Mouse (Mus musculus) heart, embryonic 14.5 days (tissue): ENCODE results near the gene Cyp2d26. TPM values are rescaled to one million over a fixed set of nuclear protein-coding genes. Genes with fewer than 3 reads are reported as not detected.

Source experiments
- ATAC-seq: fragments of 200-750 bp; cut with Nextera tagmentation; 2 replicates; pipeline ENCODE4 v1.8.0; 2017; ENCODE audit warnings: low read depth, moderate TSS enrichment; ENCODE audit not compliant: insufficient number of reproducible peaks, insufficient read depth, low FRiP score
- H3K27ac ChIP-seq, 2 experiments: fragments of 200-500 bp in 1 of 2; fragments of 300-500 bp in 1 of 2; sonication (generic) in 1 of 2; replicated peaks in 1 of 2; 2 replicates each; pipeline ENCODE4 v1.5.1; 2012 to 2014; ENCODE audit warnings: low read depth in 2 of 2, low read length in 2 of 2, control low read depth in 1 of 2, mild to moderate bottlenecking in 1 of 2, mixed read lengths in 1 of 2; ENCODE audit not compliant: control insufficient read depth in 1 of 2, insufficient read depth in 1 of 2
- H3K27me3 ChIP-seq: fragments of 300-500 bp; sonication (generic); 2 replicates; pipeline ENCODE4 v1.6.1; 2014; ENCODE audit warnings: mild to moderate bottlenecking, low read length, control low read depth; ENCODE audit not compliant: control insufficient read depth, insufficient read depth
- H3K36me3 ChIP-seq: fragments of 300-500 bp; sonication (generic); 2 replicates; pipeline ENCODE4 v1.6.1; 2014; ENCODE audit warnings: mild to moderate bottlenecking, control low read depth, low read length, mixed read lengths; ENCODE audit not compliant: control insufficient read depth, insufficient read depth
- H3K4me1 ChIP-seq, 2 experiments: fragments of 200-500 bp in 1 of 2; fragments of 300-500 bp in 1 of 2; sonication (generic) in 1 of 2; 2 replicates each; pipeline ENCODE4 v1.6.1; 2012 to 2014; ENCODE audit warnings: low read length in 2 of 2, control low read depth in 1 of 2, mixed read lengths in 1 of 2; ENCODE audit not compliant: control insufficient read depth in 2 of 2, insufficient read depth in 2 of 2
- H3K4me2 ChIP-seq: fragments of 300-500 bp; sonication (generic); 2 replicates; pipeline ENCODE4 v1.6.1; 2014; ENCODE audit warnings: mild to moderate bottlenecking, low read length
- H3K4me3 ChIP-seq, 2 experiments: fragments of 200-500 bp in 1 of 2; fragments of 300-500 bp in 1 of 2; sonication (generic) in 1 of 2; 2 replicates each; pipeline ENCODE4 v1.5.1; 2012 to 2014; ENCODE audit warnings: low read length in 2 of 2, mild to moderate bottlenecking in 2 of 2, control low read depth in 1 of 2, low read depth in 1 of 2, moderate library complexity in 1 of 2; ENCODE audit not compliant: control insufficient read depth in 1 of 2, insufficient read depth in 1 of 2
- H3K9ac ChIP-seq: fragments of 300-500 bp; sonication (generic); 2 replicates; pipeline ENCODE4 v1.6.1; 2014; ENCODE audit warnings: mild to moderate bottlenecking, low read length
- H3K9me3 ChIP-seq: fragments of 300-500 bp; sonication (generic); 2 replicates; pipeline ENCODE4 v1.6.1; 2016; ENCODE audit warnings: low read length, control low read depth; ENCODE audit not compliant: control insufficient read depth
- WGBS: fragments of 180-500 bp; shearing (Covaris S2); extraction: QIAGEN DNeasy Blood & Tissue Kit; methylation state at CpG from one replicate; pipeline ENCODE4 v1.1.7; 2014; 5-methylcytosine and 5-hydroxymethylcytosine counted together
- microRNA-seq: library from miRNA; unstranded; fragments of <30 nt; microRNA quantifications from one replicate; pipeline ENCODE4, GENCODE M21; 2016
- polyA plus RNA-seq: library from polyadenylated mRNA; unstranded; fragments of >200 nt; fragmentation: Nextera tagmentation; extraction: Ambion mirVana; gene quantifications from 2 replicates; pipeline ENCODE4 v1.2.1, GENCODE M21; 2014

The Cyp2d26 gene
- polyA plus RNA-seq, 1 experiment from 2014 or later: not detected

- H3K9ac ChIP-seq: no peak overlapping the region
- H3K27me3 ChIP-seq: no peaks in the 10 kb centered on the region
- no peak overlapping the region for H3K4me2 ChIP-seq
- no peak for ATAC-seq
- H3K36me3 ChIP-seq: no peaks in the 10 kb centered on the region
- no peak overlapping the region for H3K4me3 ChIP-seq
- WGBS: 26% methylated on average over 1 of the region's 1 CpGs
- H3K27ac ChIP-seq: no peak overlapping the region
- H3K4me1 ChIP-seq: no peaks in the 10 kb centered on the region
- 0 out of 2 replicates have a peak, but pooled peaks cover 7% of the 10 kb centered on the region for H3K9me3 ChIP-seq
Observed at GRCm38 (mm10) chr15:82748141-82748540, 46.0 kb downstream of the Cyp2d26 start.

DNA sequence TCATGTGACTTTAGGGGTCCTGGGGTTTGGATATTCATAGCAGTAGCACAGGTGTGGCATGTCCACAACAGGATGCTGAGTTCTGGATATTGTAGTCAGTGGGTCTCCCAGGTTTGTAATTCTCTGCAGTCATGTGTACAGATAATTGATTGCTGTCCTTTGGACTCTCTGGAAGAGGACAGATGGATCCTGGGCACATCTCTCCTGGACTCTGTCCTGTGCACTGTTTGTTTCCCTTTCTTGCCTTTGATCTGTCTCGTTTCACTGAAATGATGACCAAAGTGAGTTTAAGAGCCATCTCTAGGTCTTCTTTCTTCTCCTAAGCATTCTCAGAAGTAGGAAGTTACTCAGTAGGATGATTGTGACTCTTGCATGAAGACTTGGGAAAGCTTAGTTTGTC lies 46.6 kb downstream of the Cyp2d26 start:
- no peaks in the 10 kb centered on the region for H3K4me1 ChIP-seq
- H3K9ac ChIP-seq: no peak overlapping the region
- no peak overlapping the region for H3K4me2 ChIP-seq
- WGBS: 43% methylated on average over 1 of the region's 1 CpGs
- H3K9me3 ChIP-seq: 0 out of 2 replicates have a peak, but pooled peaks cover 7% of the 10 kb centered on the region
- H3K4me3 ChIP-seq: no peak overlapping the region
- no peak overlapping the region for H3K27ac ChIP-seq
- ATAC-seq: no peak
- no peaks in the 10 kb centered on the region for H3K27me3 ChIP-seq
- H3K36me3 ChIP-seq: no peaks in the 10 kb centered on the region

Small RNA genes within 50 kb of the gene (microRNA-seq; reads per million reads assigned to microRNA genes)
- not detected for gene Gm27618

Other genes with a start within 250 kb of the Cyp2d26 start
- not detected in 2 replicates for gene Cyp2d12, start 239.2 kb downstream of the Cyp2d26 start, polyA plus RNA-seq
- not detected in 2 replicates for gene Cyp2d34, start 173.3 kb downstream of the Cyp2d26 start, polyA plus RNA-seq
- gene Cyp2d40, start 30.1 kb downstream of the Cyp2d26 start, polyA plus RNA-seq: not detected in 2 replicates
- gene Tcf20, start 193.6 kb upstream of the Cyp2d26 start, polyA plus RNA-seq: 6.7 and 7.2 TPM in 2 replicates
- 1.9 and 2.6 TPM in 2 replicates for gene Nfam1, start 239.0 kb upstream of the Cyp2d26 start, polyA plus RNA-seq